Mouse (Mus musculus) adrenal gland, adult 18-20 months (tissue): Measurements from ENCODE around the gene Gata1. TPM values are rescaled to one million over a fixed set of nuclear protein-coding genes. Genes with fewer than 3 reads are reported as not detected.

Experiments
- total RNA-seq, 2 experiments: library from RNA; stranded (reverse); gene quantifications; 1 replicate in 1 of 2; 2 replicates in 1 of 2; pipeline ENCODE4 v1.2.3; 2021

Gata1 gene
- total RNA-seq, 2 experiments from 2014 or later = not detected

Other genes starting within 250 kb of the Gata1 start
- gene Praf2, start 249.6 kb downstream of the Gata1 start, total RNA-seq = 10 to 100 TPM; 12.1 to 16.3 TPM
- gene Ccdc120, start 227.2 kb downstream of the Gata1 start, total RNA-seq = 1 to 10 TPM; 2.0 to 2.6 TPM
- gene Tfe3, start 215.5 kb downstream of the Gata1 start, total RNA-seq = 10 to 100 TPM; 41.9 to 56.9 TPM
- 10 to 100 TPM; 52.4 to 54.4 TPM for gene Gripap1, start 188.3 kb downstream of the Gata1 start, total RNA-seq
- gene Kcnd1, start 155.8 kb downstream of the Gata1 start, total RNA-seq = under 1 TPM; 0.54 to 0.76 TPM
- 10 to 100 TPM; 57.4 to 63.1 TPM for gene Otud5, start 136.7 kb downstream of the Gata1 start, total RNA-seq
- 10 to 100 TPM in 1 of 2 experiments, 1 to 10 TPM in 1; 8.1 to 13.4 TPM for gene Pim2, start 99.8 kb downstream of the Gata1 start, total RNA-seq
- gene Slc35a2, start 94.0 kb downstream of the Gata1 start, total RNA-seq = 10 to 100 TPM; 38.9 to 50.3 TPM
- 100 to 1,000 TPM in 1 of 2 experiments, 10 to 100 TPM in 1; 97.4 to 121 TPM for gene Pqbp1, start 78.8 kb downstream of the Gata1 start, total RNA-seq
- gene Timm17b, start 78.7 kb downstream of the Gata1 start, total RNA-seq = 100 to 1,000 TPM in 1 of 2 experiments, 10 to 100 TPM in 1; 85.0 to 107 TPM
- not detected for gene Gm10491, start 70.2 kb downstream of the Gata1 start, total RNA-seq
- gene Gm10490, start 68.5 kb downstream of the Gata1 start, total RNA-seq = not detected
- gene Pcsk1n, start 58.2 kb downstream of the Gata1 start, total RNA-seq = 10 to 100 TPM; 48.9 to 64.9 TPM
- not detected for gene Eras, start 49.5 kb downstream of the Gata1 start, total RNA-seq
- gene Hdac6, start 30.2 kb downstream of the Gata1 start, total RNA-seq = 10 to 100 TPM; 14.4 to 15.0 TPM
- not detected for gene Glod5, start 40.4 kb upstream of the Gata1 start, total RNA-seq
- gene Suv39h1, start 96.7 kb upstream of the Gata1 start, total RNA-seq = 10 to 100 TPM in 1 of 2 experiments, 1 to 10 TPM in 1; 8.6 to 11.1 TPM
- 1 to 10 TPM; 1.7 to 3.1 TPM for gene Was, start 112.4 kb upstream of the Gata1 start, total RNA-seq
- 10 to 100 TPM; 58.0 to 61.7 TPM for gene Wdr13, start 154.8 kb upstream of the Gata1 start, total RNA-seq
- gene Rbm3, start 167.8 kb upstream of the Gata1 start, total RNA-seq = 100 to 1,000 TPM; 107 to 140 TPM
- gene Tbc1d25, start 198.1 kb upstream of the Gata1 start, total RNA-seq = 1 to 10 TPM; 8.2 to 9.4 TPM
- 10 to 100 TPM; 44.2 to 76.5 TPM for gene Ebp, start 215.4 kb upstream of the Gata1 start, total RNA-seq
- 1 to 10 TPM; 8.6 to 9.2 TPM for gene Porcn, start 228.5 kb upstream of the Gata1 start, total RNA-seq